Mouse (Mus musculus) retina, embryonic 14.5 days (tissue): ENCODE measurements around the gene Spns3.

ENCODE experiments used
- DNase-seq: peaks from one replicate; pipeline ENCODE4 v3.0.0-alpha.2; 2015; ENCODE audit warnings: low spot score

Spns3 gene

GRCm38 (mm10) chr11:72484549-72484948, 65.8 kb downstream of the Spns3 start:
- DNase-seq, result no peak

- no peak for DNase-seq
Measured at GRCm38 (mm10) chr11:72481952-72482351, 68.4 kb downstream of the Spns3 start.

- DNase-seq, result no peak
Measured at GRCm38 (mm10) chr11:72481313-72481712, 69.0 kb downstream of the Spns3 start.

GRCm38 (mm10) chr11:72479499-72479898, 70.8 kb downstream of the Spns3 start:
- DNase-seq, result no peak

- no peak for DNase-seq
Measured at GRCm38 (mm10) chr11:72478228-72478627, 72.1 kb downstream of the Spns3 start.

GRCm38 (mm10) chr11:72477653-72478052, 72.7 kb downstream of the Spns3 start:
- DNase-seq, result no peak

GRCm38 (mm10) chr11:72477182-72477581, 73.1 kb downstream of the Spns3 start:
- no peak for DNase-seq

GRCm38 (mm10) chr11:72476074-72476625, 74.2 kb downstream of the Spns3 start:
- DNase-seq, result no peak

- no peak for DNase-seq
Measured at GRCm38 (mm10) chr11:72475408-72475807, 74.9 kb downstream of the Spns3 start.

GRCm38 (mm10) chr11:72474926-72475325, 75.4 kb downstream of the Spns3 start:
- no peak for DNase-seq

GRCm38 (mm10) chr11:72473540-72473939, 76.8 kb downstream of the Spns3 start:
- DNase-seq, result no peak

GRCm38 (mm10) chr11:72471381-72471780, 78.9 kb downstream of the Spns3 start:
- DNase-seq, result no peak

GRCm38 (mm10) chr11:72470004-72470403, 80.3 kb downstream of the Spns3 start:
- DNase-seq, result no peak

GRCm38 (mm10) chr11:72469217-72469616, 81.1 kb downstream of the Spns3 start:
- DNase-seq, result no peak

- DNase-seq, result no peak
Measured at GRCm38 (mm10) chr11:72468525-72468924, 81.8 kb downstream of the Spns3 start.

- no peak for DNase-seq
Measured at GRCm38 (mm10) chr11:72466694-72467507, 83.4 kb downstream of the Spns3 start.

GRCm38 (mm10) chr11:72465978-72466693, 84.2 kb downstream of the Spns3 start:
- DNase-seq, result peak; percentile 59

GRCm38 (mm10) chr11:72464821-72465220, 85.5 kb downstream of the Spns3 start:
- DNase-seq, result peak; percentile 85

- no peak for DNase-seq
Measured at GRCm38 (mm10) chr11:72461500-72461981, 88.8 kb downstream of the Spns3 start.

GRCm38 (mm10) chr11:72458502-72458901, 91.8 kb downstream of the Spns3 start:
- no peak for DNase-seq

GRCm38 (mm10) chr11:72457995-72458496, 92.3 kb downstream of the Spns3 start:
- no peak for DNase-seq

GRCm38 (mm10) chr11:72455694-72456093, 94.6 kb downstream of the Spns3 start:
- no peak for DNase-seq
